Mouse (Mus musculus) liver, embryonic 13.5 days (tissue): ENCODE measurements around the gene Fam222b. TPM values are rescaled to one million over a fixed set of nuclear protein-coding genes. Genes with fewer than 3 reads are reported as not detected.

Experiments used
- ATAC-seq: fragments of 200-750 bp; cut with Nextera tagmentation; 2 replicates; pipeline ENCODE4 v1.8.0; 2017; ENCODE audit warnings: low read depth, mild to moderate bottlenecking, moderate number of reproducible peaks, moderate library complexity
- DNase-seq: peaks from one replicate; pipeline ENCODE4 v3.0.0; 2022
- H3K27ac ChIP-seq: fragments of 300-500 bp; sonication (generic); 2 replicates; pipeline ENCODE4 v1.5.1; 2015; ENCODE audit warnings: moderate library complexity, mild to moderate bottlenecking, inconsistent platforms
- H3K27me3 ChIP-seq: fragments of 300-500 bp; sonication (generic); 2 replicates; pipeline ENCODE4 v1.6.1; 2015; ENCODE audit warnings: mild to moderate bottlenecking, inconsistent platforms
- H3K36me3 ChIP-seq: fragments of 300-500 bp; sonication (generic); 2 replicates; pipeline ENCODE4 v1.6.1; 2015; ENCODE audit warnings: mild to moderate bottlenecking, inconsistent platforms
- H3K4me1 ChIP-seq: fragments of 300-500 bp; sonication (generic); replicated peaks from 2 replicates; pipeline ENCODE4 v1.6.1; 2015; ENCODE audit warnings: inconsistent platforms
- H3K4me2 ChIP-seq: fragments of 300-500 bp; sonication (generic); 2 replicates; pipeline ENCODE4 v1.6.1; 2015; ENCODE audit warnings: inconsistent platforms, mild to moderate bottlenecking, moderate library complexity
- H3K4me3 ChIP-seq: fragments of 300-500 bp; sonication (generic); replicated peaks from 2 replicates; pipeline ENCODE4 v1.5.1; 2015; ENCODE audit warnings: mild to moderate bottlenecking, inconsistent platforms
- H3K9ac ChIP-seq: fragments of 300-500 bp; sonication (generic); 2 replicates; pipeline ENCODE4 v1.6.1; 2015; ENCODE audit warnings: mild to moderate bottlenecking, inconsistent platforms
- H3K9me3 ChIP-seq: fragments of 300-500 bp; sonication (generic); replicated peaks from 2 replicates; pipeline ENCODE4 v1.6.1; 2016; ENCODE audit warnings: inconsistent platforms
- WGBS: fragments of 180-500 bp; shearing (Covaris S2); methylation state at CpG from one replicate; pipeline ENCODE4 v1.1.7; 2015; ENCODE audit not compliant: insufficient replicate concordance; 5-methylcytosine and 5-hydroxymethylcytosine counted together
- microRNA counts: library from miRNA; unstranded; fragments of <30 nt; microRNA quantifications from one replicate; lab custom pipeline; 2016
- microRNA-seq: library from miRNA; unstranded; fragments of <30 nt; microRNA quantifications from one replicate; pipeline ENCODE4, GENCODE M21; 2016
- polyA plus RNA-seq: library from polyadenylated mRNA; unstranded; fragments of >200 nt; fragmentation: Nextera tagmentation; extraction: Ambion mirVana; gene quantifications from 2 replicates; pipeline ENCODE4 v1.2.1, GENCODE M21; 2015

The Fam222b gene
- polyA plus RNA-seq, 1 experiment from 2014 or later: 3.7 TPM

- Histone ChIP-seq H3K9ac (peak overlapping the region; percentile 64), H3K27ac (no peak overlapping the region), H3K4me3 (peak overlapping the region; percentile 62), H3K4me1 (peaks cover 20% of the 10 kb centered on the region), H3K9me3 (no peaks in the 10 kb centered on the region), H3K4me2 (peak overlapping the region; percentile 84), H3K36me3 (peaks cover 4% of the 10 kb centered on the region; the same call in 1 of the 2 replicates), H3K27me3 (peaks cover 26% of the 10 kb centered on the region)
- ATAC-seq (no peak), DNase-seq (no peak)
- 66% methylated on average over 23 of the region's 23 CpGs for WGBS
Observed at GRCm38 (mm10) chr11:78195101-78195863, 100.8 kb downstream of the Fam222b start.

GRCm38 (mm10) chr11:78202372-78202771, 107.9 kb downstream of the Fam222b start:
- peaks cover 32% of the 10 kb centered on the region for H3K36me3 ChIP-seq
- DNase-seq (no peak), ATAC-seq (no peak)
- 80% methylated on average over 3 of the region's 3 CpGs for WGBS
- no peak overlapping the region for H3K4me3 ChIP-seq
- H3K27me3 ChIP-seq: no peaks in the 10 kb centered on the region
- no peak overlapping the region for H3K27ac ChIP-seq
- peak overlapping the region; percentile 5; the same call in 1 of the 2 replicates for H3K4me2 ChIP-seq
- peaks cover 5% of the 10 kb centered on the region; the same call in 1 of the 2 replicates for H3K4me1 ChIP-seq
- no peak overlapping the region for H3K9ac ChIP-seq
- H3K9me3 ChIP-seq: no peaks in the 10 kb centered on the region

DNA sequence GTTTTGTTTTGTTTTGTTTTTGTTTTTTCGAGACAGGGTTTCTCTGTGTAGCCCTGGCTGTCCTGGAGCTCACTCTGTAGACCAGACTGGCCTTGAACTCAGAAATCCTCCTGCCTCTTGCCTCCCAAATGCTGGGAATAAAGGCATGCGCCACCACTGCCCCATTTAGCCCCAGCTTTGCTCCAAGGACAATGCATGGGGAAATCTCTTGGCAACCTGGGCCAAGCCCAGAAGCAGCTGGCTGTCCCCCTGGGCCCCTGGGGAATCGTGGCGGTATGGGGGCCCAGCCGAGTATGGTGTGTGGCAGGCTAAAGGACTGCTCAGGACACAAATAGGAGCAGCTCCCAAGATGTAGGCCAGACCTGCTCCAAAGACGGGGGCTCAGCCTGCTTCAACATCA, 109.8 kb downstream of the Fam222b start:
- 83% methylated on average over 6 of the region's 6 CpGs for WGBS

GRCm38 (mm10) chr11:78205361-78206206, 111.1 kb downstream of the Fam222b start:
- H3K4me1 ChIP-seq: peaks cover 5% of the 10 kb centered on the region; the same call in 1 of the 2 replicates
- H3K9me3 ChIP-seq: no peaks in the 10 kb centered on the region
- peaks cover 64% of the 10 kb centered on the region for H3K36me3 ChIP-seq
- ATAC-seq (no peak), DNase-seq (no peak)
- H3K27me3 ChIP-seq: no peaks in the 10 kb centered on the region
- no peak overlapping the region for H3K4me3 ChIP-seq
- H3K27ac ChIP-seq: no peak overlapping the region
- H3K4me2 ChIP-seq: no peak overlapping the region
- H3K9ac ChIP-seq: no peak overlapping the region
- WGBS: 82% methylated on average over 13 of the region's 13 CpGs

More for the DNA sequence above, 109.8 kb downstream of the Fam222b start:
- DNase-seq (no peak), ATAC-seq (no peak)
- peaks cover 52% of the 10 kb centered on the region for H3K36me3 ChIP-seq
- no peaks in the 10 kb centered on the region for H3K27me3 ChIP-seq
- H3K4me1 ChIP-seq: peaks cover 5% of the 10 kb centered on the region; the same call in 1 of the 2 replicates
- H3K4me3 ChIP-seq: no peak overlapping the region
- H3K9me3 ChIP-seq: no peaks in the 10 kb centered on the region
- H3K9ac ChIP-seq: no peak overlapping the region
- no peak overlapping the region for H3K27ac ChIP-seq
- no peak overlapping the region for H3K4me2 ChIP-seq

MicroRNAs within 50 kb of the gene (microRNA counts, 519-probe panel; counts per million panel counts)
- microRNA mmu-miR-144 (lab: Ali Mortazavi, UCI) (9,664 counts per million, percentile 100 among the panel's probes with 10 or more counts), microRNA mmu-miR-451 (lab: Ali Mortazavi, UCI) (7,721 counts per million, percentile 95 among the panel's probes with 10 or more counts)

Small RNAs within 50 kb of the gene (microRNA-seq; reads per million reads assigned to microRNA genes)
- gene Mir144: 7,395 reads per million, percentile 91 among the genes with 10 or more reads in this experiment
- gene Mir451a: not detected
- not detected for gene Mir451b
- 2.1 reads per million for gene Mir7653

Other genes with a start within 250 kb of the Fam222b start
- 8.7 and 10.4 TPM in 2 replicates for gene Pipox, start 200.6 kb upstream of the Fam222b start, polyA plus RNA-seq
- 0.03 and 0.20 TPM in 2 replicates for gene Sez6, start 163.9 kb upstream of the Fam222b start, polyA plus RNA-seq
- 6.5 and 7.6 TPM in 2 replicates for gene Phf12, start 111.9 kb upstream of the Fam222b start, polyA plus RNA-seq
- gene Dhrs13, start 62.4 kb upstream of the Fam222b start, polyA plus RNA-seq: 18.2 and 19.3 TPM in 2 replicates
- 24.6 and 27.1 TPM in 2 replicates for gene Flot2, start 56.7 kb upstream of the Fam222b start, polyA plus RNA-seq
- 19.1 and 20.2 TPM in 2 replicates for gene Eral1, start 14.3 kb upstream of the Fam222b start, polyA plus RNA-seq
- gene Traf4, start 70.9 kb downstream of the Fam222b start, polyA plus RNA-seq: 28.0 and 34.6 TPM in 2 replicates
- gene Nek8, start 82.0 kb downstream of the Fam222b start, polyA plus RNA-seq: 8.9 and 9.2 TPM in 2 replicates
- 50.3 and 54.3 TPM in 2 replicates for gene Tlcd1, start 82.1 kb downstream of the Fam222b start, polyA plus RNA-seq
- 1,033 and 1,075 TPM in 2 replicates for gene Rpl23a, start 88.9 kb downstream of the Fam222b start, polyA plus RNA-seq
- gene Rab34, start 93.8 kb downstream of the Fam222b start, polyA plus RNA-seq: 13.5 and 15.6 TPM in 2 replicates
- gene Proca1, start 98.7 kb downstream of the Fam222b start, polyA plus RNA-seq: 0.44 and 0.65 TPM in 2 replicates
- 29.6 and 29.8 TPM in 2 replicates for gene Sdf2, start 151.1 kb downstream of the Fam222b start, polyA plus RNA-seq
- 9.8 and 12.3 TPM in 2 replicates for gene Supt6, start 151.3 kb downstream of the Fam222b start, polyA plus RNA-seq
- gene 2610507B11Rik, start 167.1 kb downstream of the Fam222b start, polyA plus RNA-seq: 33.6 and 42.8 TPM in 2 replicates
- gene BC030499, start 196.2 kb downstream of the Fam222b start, polyA plus RNA-seq: 0.06 TPM in 1 of 2 replicates, not detected in the other
- 30.3 and 32.6 TPM in 2 replicates for gene Spag5, start 206.9 kb downstream of the Fam222b start, polyA plus RNA-seq
- gene Aldoc, start 228.3 kb downstream of the Fam222b start, polyA plus RNA-seq: 4.9 and 5.2 TPM in 2 replicates
- gene Pigs, start 233.8 kb downstream of the Fam222b start, polyA plus RNA-seq: 32.3 and 37.1 TPM in 2 replicates
- gene Unc119, start 248.8 kb downstream of the Fam222b start, polyA plus RNA-seq: 27.4 and 28.0 TPM in 2 replicates